Mouse (Mus musculus): ENCODE measurements around the gene Polr2h. TPM values are rescaled to one million over a fixed set of nuclear protein-coding genes. Genes with fewer than 3 reads are reported as not detected.

The Polr2h gene
- total and polyA plus RNA-seq, 3 experiments = 9.0 to 11.8 (median 9.0) TPM

DNA sequence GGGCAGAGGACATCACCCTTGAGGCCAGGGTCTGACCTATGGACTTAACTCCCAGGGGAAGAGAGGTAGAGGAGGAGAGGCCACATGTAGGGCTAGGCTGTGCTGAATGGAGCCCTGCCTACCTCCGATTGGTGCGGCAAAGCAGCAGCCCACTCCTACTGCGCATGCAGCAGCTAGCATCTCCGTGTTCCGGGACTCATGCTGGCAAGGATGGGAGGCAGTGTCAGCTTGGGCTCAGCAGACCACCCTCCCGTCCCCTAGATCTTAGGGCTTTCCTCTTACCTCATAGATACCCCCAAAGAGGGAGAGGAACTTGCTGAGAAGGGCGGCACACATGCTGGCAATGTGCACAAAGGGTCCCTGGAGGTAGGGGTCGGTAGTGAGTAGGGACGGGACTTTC lies 5.3 kb upstream of the Polr2h start:
- Histone ChIP-seq H3K36me3 (ENCODE audit: control insufficient read depth, insufficient read depth, low read length) (no peaks in the 10 kb centered on the region), H3K27ac (no peak overlapping the region), H3K9ac (ENCODE audit: low read depth, low read length) (no peak overlapping the region), H3K4me1 (ENCODE audit: control insufficient read depth, insufficient read depth, low read length) (peaks cover 2% of the 10 kb centered on the region), H3K79me2 (replicated peaks; ENCODE audit: control insufficient read depth, insufficient read depth, low read length) (no peaks in the 10 kb centered on the region), H3K4me3 (no peak overlapping the region), H3K27me3 (ENCODE audit: control insufficient read depth, insufficient read depth, low read length) (no peaks in the 10 kb centered on the region)
- DNase-seq = no peak
- TF ChIP-seq POLR2A (IDR thresholded peaks at IDR 0.05; ENCODE audit: insufficient read depth, low read depth, low read length) (no peak), CTCF (IDR thresholded peaks at IDR 0.05) (no peak), EP300 (IDR thresholded peaks at IDR 0.05; ENCODE audit: insufficient read depth, low read depth, low read length) (no peak)
- 86% methylated on average over 9 of the region's 9 CpGs for WGBS
- intact Hi-C loops (cut with DNase I) = no loop called here

DNA sequence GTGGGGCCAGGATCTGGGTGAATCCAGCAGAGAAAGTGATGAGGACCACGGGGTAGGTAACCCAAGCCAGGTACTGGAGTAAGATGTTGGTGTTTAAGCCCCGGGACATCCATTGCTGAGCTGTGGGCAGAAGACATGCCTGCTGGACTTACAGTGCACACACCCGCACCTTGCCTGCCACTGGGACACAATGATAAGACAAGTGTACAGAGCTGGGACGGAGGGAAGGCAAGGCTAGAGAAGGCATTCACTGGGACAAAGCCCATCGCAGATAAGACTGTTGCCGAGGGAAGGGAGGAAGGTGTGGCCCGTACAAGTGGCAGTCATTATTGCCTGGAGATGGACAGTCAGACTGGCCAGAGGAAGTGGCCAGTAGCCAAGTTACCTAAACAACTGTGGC lies 4.6 kb upstream of the Polr2h start:
- TF ChIP-seq EP300 (IDR thresholded peaks at IDR 0.05; ENCODE audit: insufficient read depth, low read depth, low read length) (no peak), CTCF (IDR thresholded peaks at IDR 0.05) (no peak), POLR2A (IDR thresholded peaks at IDR 0.05; ENCODE audit: insufficient read depth, low read depth, low read length) (no peak)
- Histone ChIP-seq H3K36me3 (ENCODE audit: control insufficient read depth, insufficient read depth, low read length) (no peaks in the 10 kb centered on the region), H3K4me3 (no peak overlapping the region), H3K4me1 (ENCODE audit: control insufficient read depth, insufficient read depth, low read length) (peaks cover 2% of the 10 kb centered on the region), H3K27me3 (ENCODE audit: control insufficient read depth, insufficient read depth, low read length) (no peaks in the 10 kb centered on the region), H3K9ac (ENCODE audit: low read depth, low read length) (no peak overlapping the region), H3K79me2 (replicated peaks; ENCODE audit: control insufficient read depth, insufficient read depth, low read length) (no peaks in the 10 kb centered on the region), H3K27ac (no peak overlapping the region)
- intact Hi-C loops (cut with DNase I) = no loop called here
- WGBS = 75% methylated on average over 7 of the region's 7 CpGs
- DNase-seq = no peak

DNA sequence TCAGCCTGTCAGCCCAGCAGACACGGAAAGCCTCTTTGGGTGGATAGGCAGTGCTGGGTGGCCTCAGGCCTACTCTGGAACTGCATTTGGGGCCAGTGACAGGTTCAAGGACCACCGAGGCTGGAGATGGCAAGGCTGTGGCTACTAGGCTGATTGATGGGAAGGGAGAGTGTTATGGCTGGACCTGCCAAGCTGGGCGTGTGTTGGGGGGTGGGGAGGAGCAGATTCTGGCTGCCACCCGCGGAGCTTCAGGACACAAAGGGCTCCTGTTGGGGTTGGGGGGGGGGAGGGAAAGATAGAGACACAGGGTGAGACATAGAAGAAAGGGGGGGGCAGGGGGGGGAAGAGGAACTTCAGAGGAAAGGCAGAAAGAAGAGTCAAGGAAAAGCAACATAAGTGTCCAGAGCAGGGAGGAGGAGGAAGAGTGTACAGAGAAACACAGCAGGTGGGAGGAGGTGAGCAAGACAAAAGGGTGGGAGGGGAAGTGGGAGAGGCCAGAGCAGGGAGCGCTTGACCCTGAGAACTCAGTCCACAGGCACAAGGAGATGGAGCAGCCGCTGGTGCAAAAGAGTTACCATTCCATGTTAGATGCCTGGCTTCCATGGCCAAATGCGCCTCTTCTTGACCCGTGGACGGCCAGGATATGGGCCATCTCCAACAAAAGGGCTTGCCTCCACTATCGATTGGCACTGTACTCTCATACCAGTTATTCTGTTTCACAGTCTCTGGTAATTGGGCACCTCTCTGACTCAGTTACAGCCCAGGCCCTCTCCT lies 3.0 kb upstream of the Polr2h start:
- TF ChIP-seq CTCF (IDR thresholded peaks at IDR 0.05) (no peak), EP300 (IDR thresholded peaks at IDR 0.05; ENCODE audit: insufficient read depth, low read depth, low read length) (no peak), POLR2A (IDR thresholded peaks at IDR 0.05; ENCODE audit: insufficient read depth, low read depth, low read length) (no peak)
- Histone ChIP-seq H3K4me3 (no peak overlapping the region), H3K79me2 (replicated peaks; ENCODE audit: control insufficient read depth, insufficient read depth, low read length) (no peaks in the 10 kb centered on the region), H3K36me3 (ENCODE audit: control insufficient read depth, insufficient read depth, low read length) (no peaks in the 10 kb centered on the region), H3K9ac (ENCODE audit: low read depth, low read length) (no peak overlapping the region), H3K4me1 (ENCODE audit: control insufficient read depth, insufficient read depth, low read length) (peaks cover 4% of the 10 kb centered on the region), H3K27me3 (ENCODE audit: control insufficient read depth, insufficient read depth, low read length) (no peaks in the 10 kb centered on the region), H3K27ac (no peak overlapping the region)
- 72% methylated on average over 11 of the region's 11 CpGs for WGBS
- no peak for DNase-seq
- intact Hi-C loops (cut with DNase I) = loop anchor here (5.0 kb wide), 2 partner anchors 167 to 217 kb away; partner anchors contain the start of genes Abcf3 and Eif2b5

DNA sequence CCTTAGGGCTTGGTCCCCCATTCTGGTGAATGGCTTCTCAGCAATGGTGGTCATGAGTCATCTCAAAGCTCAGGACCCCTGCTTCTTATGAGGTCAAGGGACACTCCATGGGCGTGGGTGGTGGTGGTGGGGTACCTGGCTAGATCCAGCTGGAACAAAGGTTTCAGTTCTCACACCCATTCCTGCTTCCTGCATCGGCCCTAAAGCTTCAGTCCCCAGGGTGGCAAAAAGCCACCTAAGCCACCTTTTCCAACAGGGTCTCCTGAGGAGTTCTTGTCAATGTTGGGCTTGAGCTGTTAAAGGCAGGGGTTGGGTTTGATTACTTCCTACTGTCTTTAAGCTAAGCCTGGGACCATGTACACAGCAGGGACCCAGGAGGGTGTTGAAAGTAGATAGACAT lies 2.3 kb upstream of the Polr2h start:
- peaks cover 4% of the 10 kb centered on the region for H3K4me1 ChIP-seq (ENCODE audit: control insufficient read depth, insufficient read depth, low read length)
- H3K36me3 ChIP-seq (ENCODE audit: control insufficient read depth, insufficient read depth, low read length) = no peaks in the 10 kb centered on the region
- DNase-seq = peak in 1 of 2 experiments; percentile 3
- no peak overlapping the region for H3K9ac ChIP-seq (ENCODE audit: low read depth, low read length)
- TF ChIP-seq POLR2A (IDR thresholded peaks at IDR 0.05; ENCODE audit: insufficient read depth, low read depth, low read length) = no peak
- no peak for TF ChIP-seq EP300 (IDR thresholded peaks at IDR 0.05; ENCODE audit: insufficient read depth, low read depth, low read length)
- no peak for TF ChIP-seq CTCF (IDR thresholded peaks at IDR 0.05)
- 68% methylated on average over 2 of the region's 2 CpGs for WGBS
- no peaks in the 10 kb centered on the region for H3K79me2 ChIP-seq (replicated peaks; ENCODE audit: control insufficient read depth, insufficient read depth, low read length)
- H3K4me3 ChIP-seq = no peak overlapping the region
- no peaks in the 10 kb centered on the region for H3K27me3 ChIP-seq (ENCODE audit: control insufficient read depth, insufficient read depth, low read length)
- intact Hi-C loops (cut with DNase I) = loop anchor here (5.0 kb wide), 2 partner anchors 168 to 218 kb away; partner anchors contain the start of genes Abcf3 and Eif2b5
- H3K27ac ChIP-seq = no peak overlapping the region

DNA sequence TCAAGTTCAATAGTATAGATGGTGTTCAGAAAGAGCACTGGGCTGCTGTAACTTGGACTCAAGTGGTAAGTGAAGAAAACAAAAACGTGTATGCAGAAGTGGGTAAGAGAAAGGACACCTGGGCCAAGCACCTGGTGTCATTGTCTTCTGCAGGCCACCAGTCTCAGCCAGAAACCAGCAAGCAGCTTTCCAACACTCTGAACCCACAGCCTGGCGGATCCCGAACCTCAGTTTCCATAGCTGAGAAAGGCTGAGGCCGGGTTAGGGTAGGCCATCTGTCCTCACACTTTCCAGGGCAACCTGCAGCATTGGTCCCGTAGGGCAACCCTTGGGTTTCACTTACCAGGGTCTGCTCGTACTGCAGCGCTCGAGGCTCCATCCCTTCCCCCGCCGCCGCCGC lies 1.9 kb upstream of the Polr2h start:
- H3K36me3 ChIP-seq (ENCODE audit: control insufficient read depth, insufficient read depth, low read length) = no peaks in the 10 kb centered on the region
- H3K4me1 ChIP-seq (ENCODE audit: control insufficient read depth, insufficient read depth, low read length) = peaks cover 4% of the 10 kb centered on the region
- H3K79me2 ChIP-seq (replicated peaks; ENCODE audit: control insufficient read depth, insufficient read depth, low read length) = no peaks in the 10 kb centered on the region
- 7% methylated on average over 12 of the region's 12 CpGs for WGBS
- peak overlapping the region; percentile 31; the same call in 1 of the 2 replicates for H3K27ac ChIP-seq
- TF ChIP-seq EP300 (IDR thresholded peaks at IDR 0.05; ENCODE audit: insufficient read depth, low read depth, low read length) = no peak
- no peak for DNase-seq
- intact Hi-C loops (cut with DNase I) = loop anchor here (5.0 kb wide), 2 partner anchors 168 to 218 kb away; partner anchors contain the start of genes Abcf3 and Eif2b5
- peak overlapping the region; percentile 80 for H3K4me3 ChIP-seq
- H3K27me3 ChIP-seq (ENCODE audit: control insufficient read depth, insufficient read depth, low read length) = no peaks in the 10 kb centered on the region
- peak overlapping the region; percentile 72 for H3K9ac ChIP-seq (ENCODE audit: low read depth, low read length)
